Mouse (Mus musculus) E14TG2a.4 (cell line): ENCODE measurements around the gene Pank2.
"Not testable (repeated sequence)": the region's sequence is repeated elsewhere in the genome, so short reads cannot be mapped to it uniquely, and the experiment has no call there.

Experiments
- H3K27me3 ChIP-seq: 2 replicates; pipeline ENCODE4 v1.6.1; 2014; ENCODE audit warnings: low read length, control low read depth; ENCODE audit not compliant: insufficient read depth
- H3K36me3 ChIP-seq: 2 replicates; pipeline ENCODE4 v1.6.1; 2014; ENCODE audit warnings: low read length, control low read depth; ENCODE audit not compliant: insufficient read depth
- H3K4me1 ChIP-seq: replicated peaks from 2 replicates; pipeline ENCODE4 v1.6.1; 2014; ENCODE audit warnings: low read depth, low read length, control low read depth
- H3K4me3 ChIP-seq: replicated peaks from 2 replicates; pipeline ENCODE4 v1.5.1; 2014; ENCODE audit warnings: mild to moderate bottlenecking, low read length
- H3K9me3 ChIP-seq: 2 replicates; pipeline ENCODE4 v1.6.1; 2014; ENCODE audit warnings: low read length, control low read depth
- CTCF ChIP-seq: conservative IDR thresholded peaks from 2 replicates; pipeline ENCODE4 v1.5.1; 2014; ENCODE audit warnings: low read length
- NANOG ChIP-seq: IDR thresholded peaks from 2 replicates; pipeline ENCODE4 v1.6.1; 2014; ENCODE audit warnings: borderline replicate concordance, low read length, mixed read lengths
- POU5F1 ChIP-seq: IDR thresholded peaks from 2 replicates; pipeline ENCODE4 v1.6.1; 2014; ENCODE audit warnings: low read length, borderline replicate concordance

The Pank2 gene

GRCm38 (mm10) chr2:131307391-131307790, 45.1 kb downstream of the Pank2 start:
- TF ChIP-seq CTCF = no peak
- no peak for TF ChIP-seq NANOG
- no peak for TF ChIP-seq POU5F1

DNA sequence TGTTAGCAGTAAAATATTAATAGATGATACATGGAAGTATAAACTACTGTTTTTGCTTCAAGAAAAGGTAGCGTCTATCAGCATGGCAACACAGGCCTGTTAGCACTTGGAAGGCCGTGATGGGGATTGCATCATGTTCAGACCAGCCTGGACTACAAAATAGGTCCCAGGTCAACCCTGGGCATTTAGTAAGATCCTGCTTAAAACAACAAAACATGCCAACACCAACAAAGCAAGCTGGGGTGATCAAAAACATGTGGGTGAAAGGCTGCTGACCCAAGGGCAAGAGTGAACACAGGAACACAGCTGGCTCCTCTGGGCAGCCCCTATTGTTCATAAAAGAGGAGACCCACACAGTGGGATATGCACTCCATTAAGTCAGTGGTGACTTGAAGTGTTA, 45.5 kb downstream of the Pank2 start:
- Histone ChIP-seq H3K9me3 (no peaks in the 10 kb centered on the region), H3K4me3 (no peak overlapping the region), H3K4me1 (no peaks in the 10 kb centered on the region), H3K36me3 (peaks cover 15% of the 10 kb centered on the region), H3K27me3 (no peaks in the 10 kb centered on the region)
- TF ChIP-seq POU5F1 (no peak), NANOG (no peak), CTCF (no peak)

More at GRCm38 (mm10) chr2:131307391-131307790, 45.1 kb downstream of the Pank2 start:
- H3K4me1 ChIP-seq = no peaks in the 10 kb centered on the region
- H3K27me3 ChIP-seq = no peaks in the 10 kb centered on the region
- no peak overlapping the region for H3K4me3 ChIP-seq
- no peaks in the 10 kb centered on the region for H3K9me3 ChIP-seq
- peaks cover 19% of the 10 kb centered on the region for H3K36me3 ChIP-seq

- Histone ChIP-seq H3K27me3 (no peaks in the 10 kb centered on the region), H3K9me3 (no peaks in the 10 kb centered on the region), H3K4me3 (no peak overlapping the region), H3K4me1 (no peaks in the 10 kb centered on the region), H3K36me3 (peaks cover under 1% of the 10 kb centered on the region; the same call in 1 of the 2 replicates)
- no peak for TF ChIP-seq CTCF
- no peak for TF ChIP-seq NANOG
Measured at GRCm38 (mm10) chr2:131309296-131309695, 47.0 kb downstream of the Pank2 start.

DNA sequence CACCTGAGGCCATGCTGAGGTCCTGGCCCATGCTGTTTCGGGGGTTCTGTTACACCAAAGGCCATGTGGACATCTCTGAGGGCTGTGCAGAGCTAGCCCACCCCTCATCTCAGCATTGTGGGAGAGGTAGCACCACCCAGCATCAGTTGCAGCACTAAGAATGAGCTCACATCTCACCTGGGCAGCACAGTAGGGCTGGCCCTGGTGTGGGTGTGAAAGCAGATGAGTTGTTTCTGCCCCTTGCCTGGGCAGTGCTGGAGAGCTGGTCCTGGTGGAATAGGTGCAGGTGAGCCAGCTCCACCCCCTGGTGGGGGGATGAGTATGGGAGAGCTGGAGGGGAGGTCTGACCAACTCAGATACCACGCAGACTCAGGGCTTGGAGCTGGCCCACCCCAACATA, 53.9 kb downstream of the Pank2 start:
- H3K9me3 ChIP-seq = 0 out of 2 replicates have a peak, but pooled peaks cover 6% of the 10 kb centered on the region
- H3K27me3 ChIP-seq = no peaks in the 10 kb centered on the region
- TF ChIP-seq NANOG (no peak), POU5F1 (no peak), CTCF (no peak)
- no peaks in the 10 kb centered on the region for H3K4me1 ChIP-seq
- no peaks in the 10 kb centered on the region for H3K36me3 ChIP-seq
- no peak overlapping the region for H3K4me3 ChIP-seq

- H3K36me3 ChIP-seq = no peaks in the 10 kb centered on the region
- H3K4me3 ChIP-seq = no peak overlapping the region
- H3K9me3 ChIP-seq = 0 out of 2 replicates have a peak, but pooled peaks cover 6% of the 10 kb centered on the region
- no peaks in the 10 kb centered on the region for H3K4me1 ChIP-seq
- H3K27me3 ChIP-seq = no peaks in the 10 kb centered on the region
- TF ChIP-seq NANOG (no peak), CTCF (no peak), POU5F1 (no peak)
Measured at GRCm38 (mm10) chr2:131319401-131319800, 57.1 kb downstream of the Pank2 start.

DNA sequence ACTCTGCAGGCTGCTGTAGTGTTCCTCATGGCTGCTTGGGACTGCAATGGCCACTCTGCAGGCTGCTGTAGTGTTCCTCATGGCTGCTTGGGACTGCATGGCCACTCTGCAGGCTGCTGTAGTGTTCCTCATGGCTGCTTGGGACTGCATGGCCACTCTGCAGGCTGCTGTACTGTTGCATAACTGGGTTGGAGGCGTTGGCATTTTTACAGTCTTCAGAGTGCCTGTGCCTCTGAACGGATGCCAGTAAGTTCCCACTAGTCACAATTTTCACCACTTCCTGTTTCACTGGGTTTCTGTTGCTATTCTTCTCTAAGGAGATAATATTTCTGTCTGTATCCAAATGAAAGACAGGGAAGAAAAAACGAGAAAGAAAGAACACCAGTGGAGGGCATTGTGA, 58.9 kb downstream of the Pank2 start:
- not testable (repeated sequence) for H3K27me3 ChIP-seq, H3K4me3 ChIP-seq, H3K9me3 ChIP-seq, H3K4me1 ChIP-seq, H3K36me3 ChIP-seq

- TF ChIP-seq CTCF (no peak), POU5F1 (no peak), NANOG (no peak)
- Histone ChIP-seq H3K9me3 (0 out of 2 replicates have a peak, but pooled peaks cover 6% of the 10 kb centered on the region), H3K4me3 (no peak overlapping the region), H3K4me1 (no peaks in the 10 kb centered on the region), H3K27me3 (no peaks in the 10 kb centered on the region), H3K36me3 (no peaks in the 10 kb centered on the region)
Measured at GRCm38 (mm10) chr2:131323675-131324074, 61.4 kb downstream of the Pank2 start.

- H3K9me3 ChIP-seq = no peaks in the 10 kb centered on the region
Measured at GRCm38 (mm10) chr2:131326044-131326443, 63.7 kb downstream of the Pank2 start.

DNA sequence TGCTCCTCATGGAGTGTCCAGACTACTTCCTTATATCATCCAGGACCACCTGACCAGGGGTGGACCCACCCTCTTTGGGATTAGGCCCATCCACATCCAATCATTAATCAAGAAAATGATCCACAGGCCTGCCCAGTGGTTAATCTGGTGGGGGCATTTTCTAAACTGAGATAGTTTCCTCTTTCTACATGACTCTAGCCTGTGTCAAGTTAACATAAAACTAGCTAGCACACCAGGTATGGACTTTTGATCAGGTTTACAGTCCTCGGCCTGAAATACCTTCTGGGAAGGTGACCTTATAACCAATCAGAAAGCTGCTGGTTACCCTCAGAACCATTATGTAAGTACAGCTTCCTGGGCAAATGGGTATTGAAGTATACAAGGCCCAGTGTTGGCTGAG, 66.7 kb downstream of the Pank2 start:
- Histone ChIP-seq H3K9me3 (no peaks in the 10 kb centered on the region), H3K27me3 (no peaks in the 10 kb centered on the region), H3K4me3 (no peak overlapping the region), H3K36me3 (no peaks in the 10 kb centered on the region), H3K4me1 (no peaks in the 10 kb centered on the region)
- no peak for TF ChIP-seq POU5F1

More at GRCm38 (mm10) chr2:131326044-131326443, 63.7 kb downstream of the Pank2 start:
- Histone ChIP-seq H3K4me1 (no peaks in the 10 kb centered on the region), H3K27me3 (no peaks in the 10 kb centered on the region), H3K36me3 (no peaks in the 10 kb centered on the region), H3K4me3 (no peak overlapping the region)
- TF ChIP-seq CTCF (no peak), NANOG (no peak), POU5F1 (no peak)

DNA sequence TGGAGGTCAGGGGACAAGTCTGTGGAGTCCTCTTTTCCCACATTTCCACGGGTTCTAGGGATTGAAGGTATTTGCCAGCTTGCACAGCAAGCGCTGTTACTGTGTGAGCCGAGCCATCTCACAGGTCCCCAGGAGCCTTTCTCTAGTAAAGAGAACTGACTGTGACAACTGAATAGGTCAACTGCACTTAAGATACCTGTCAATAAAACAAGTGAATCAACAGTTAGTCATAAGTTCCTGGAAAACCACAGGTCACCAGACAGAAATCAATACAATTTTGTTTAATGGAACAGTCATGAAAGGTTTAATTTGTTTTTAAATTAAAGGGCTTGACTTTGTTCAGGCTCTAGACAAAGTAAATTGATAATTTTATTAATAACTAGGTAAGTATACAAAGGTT, 68.3 kb downstream of the Pank2 start:
- Histone ChIP-seq H3K9me3 (no peaks in the 10 kb centered on the region), H3K4me3 (no peak overlapping the region), H3K36me3 (no peaks in the 10 kb centered on the region), H3K27me3 (no peaks in the 10 kb centered on the region), H3K4me1 (no peaks in the 10 kb centered on the region)
- no peak for TF ChIP-seq NANOG
- TF ChIP-seq CTCF = no peak
- no peak for TF ChIP-seq POU5F1
